Mouse (Mus musculus): ENCODE measurements around the gene 6430571L13Rik. TPM values are rescaled to one million over a fixed set of nuclear protein-coding genes. Genes with fewer than 3 reads are reported as not detected.
"Not testable (repeated sequence)": the region's sequence is repeated elsewhere in the genome, so short reads cannot be mapped to it uniquely, and the experiment has no call there.

The 6430571L13Rik gene
- total RNA-seq, 2 experiments from 2014 or later: not detected

DNA sequence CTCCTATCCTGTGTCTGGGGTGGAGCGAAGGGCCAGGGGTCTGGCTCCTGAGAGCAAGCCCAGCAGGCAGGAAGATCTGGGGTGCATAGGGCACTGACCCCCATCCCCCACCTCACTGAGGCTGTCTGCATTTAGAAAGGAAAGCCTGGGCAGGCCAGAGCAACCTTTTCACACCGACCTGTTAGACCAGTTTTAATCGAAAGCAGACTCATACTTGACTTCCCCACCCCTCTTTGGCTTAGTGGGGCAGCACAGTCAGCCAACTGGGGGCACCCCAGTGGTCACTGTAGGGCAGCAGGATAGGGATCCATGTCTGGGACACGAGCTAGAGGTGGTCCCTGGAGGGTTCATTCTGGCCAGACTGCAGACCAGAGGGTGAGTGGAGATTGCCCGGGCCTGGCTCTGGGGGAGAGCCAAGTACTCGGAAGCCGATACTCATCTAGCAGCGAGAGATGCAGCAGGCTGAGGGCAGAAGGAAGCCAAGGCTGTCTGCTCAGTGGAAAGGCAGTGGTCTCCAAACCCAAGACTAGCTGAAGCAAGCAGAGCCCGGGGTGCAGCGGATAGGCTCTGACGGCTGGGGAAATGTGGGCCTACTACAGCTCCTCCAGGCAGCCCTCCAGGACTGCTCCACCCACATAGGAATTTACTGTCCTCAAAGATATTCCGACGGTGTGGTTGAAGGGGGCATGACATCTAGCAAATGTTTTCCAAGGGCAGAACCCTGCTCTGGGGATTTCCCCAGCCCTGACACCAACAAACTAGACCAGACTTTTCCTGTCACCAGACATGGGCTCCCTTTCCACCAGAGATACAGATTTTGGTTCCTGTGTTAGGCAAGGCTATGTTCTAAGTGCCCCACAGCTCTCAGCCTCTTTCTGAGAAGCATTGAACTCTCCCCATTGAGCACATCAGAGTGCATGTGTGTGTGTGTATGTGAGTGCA is 34.5 kb upstream of the 6430571L13Rik start:
- ATAC-seq (replicated peaks; ENCODE audit: poor library complexity, severe bottlenecking): peak; percentile 45

DNA sequence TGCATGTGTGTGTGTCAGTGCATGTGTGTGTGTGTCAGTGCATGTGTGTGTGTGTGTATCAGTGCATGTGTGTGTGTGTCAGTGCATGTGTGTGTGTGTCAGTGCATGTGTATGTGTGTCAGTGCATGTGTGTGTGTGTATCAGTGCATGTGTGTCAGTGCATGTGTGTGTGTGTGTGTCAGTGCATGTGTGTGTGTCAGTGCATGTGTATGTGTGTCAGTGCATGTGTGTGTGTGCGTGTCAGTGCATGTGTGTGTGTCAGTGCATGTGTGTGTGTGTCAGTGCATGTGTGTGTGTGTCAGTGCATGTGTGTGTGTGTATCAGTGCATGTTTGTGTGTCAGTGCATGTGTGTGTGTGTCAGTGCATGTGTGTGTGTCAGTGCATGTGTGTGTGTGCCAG is 33.7 kb upstream of the 6430571L13Rik start:
- not testable (repeated sequence) for ATAC-seq (replicated peaks; ENCODE audit: poor library complexity, severe bottlenecking)

DNA sequence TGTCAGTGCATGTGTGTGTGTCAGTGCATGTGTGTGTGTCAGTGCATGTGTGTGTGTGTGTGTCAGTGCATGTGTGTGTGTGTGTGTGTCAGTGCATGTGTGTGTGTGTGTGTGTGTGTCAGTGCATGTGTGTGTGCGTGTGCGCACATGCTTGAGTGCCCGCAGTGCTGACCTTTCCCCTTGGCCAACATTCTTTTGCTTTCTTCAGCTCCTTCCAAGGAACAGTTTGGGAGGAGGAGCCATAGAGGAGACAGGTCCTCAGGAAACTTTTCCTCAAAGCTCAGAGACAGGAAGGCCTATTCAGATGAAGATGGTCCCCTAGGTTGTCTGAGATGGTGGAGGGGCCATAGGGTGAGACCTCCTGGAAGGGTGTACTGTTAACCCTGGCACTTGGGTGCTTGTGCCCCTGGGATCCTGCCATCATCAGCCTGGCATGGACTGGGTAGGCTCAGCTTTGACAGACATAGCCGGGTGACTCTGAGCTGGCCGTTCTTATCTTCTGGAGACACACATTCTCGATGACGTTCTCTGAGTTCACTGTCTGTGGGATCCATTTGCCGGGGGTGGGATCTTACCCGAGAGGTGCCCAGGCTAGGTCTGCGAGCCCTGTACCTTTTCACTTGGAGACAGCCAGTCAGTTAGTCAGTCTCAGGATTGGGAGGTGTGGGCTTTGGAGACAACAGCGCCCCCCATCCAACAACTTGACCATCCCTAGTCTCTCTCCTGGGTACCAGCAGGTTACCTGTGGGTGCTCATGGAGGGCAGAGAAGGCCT is 33.1 kb upstream of the 6430571L13Rik start:
- ATAC-seq (replicated peaks; ENCODE audit: poor library complexity, severe bottlenecking): no peak

DNA sequence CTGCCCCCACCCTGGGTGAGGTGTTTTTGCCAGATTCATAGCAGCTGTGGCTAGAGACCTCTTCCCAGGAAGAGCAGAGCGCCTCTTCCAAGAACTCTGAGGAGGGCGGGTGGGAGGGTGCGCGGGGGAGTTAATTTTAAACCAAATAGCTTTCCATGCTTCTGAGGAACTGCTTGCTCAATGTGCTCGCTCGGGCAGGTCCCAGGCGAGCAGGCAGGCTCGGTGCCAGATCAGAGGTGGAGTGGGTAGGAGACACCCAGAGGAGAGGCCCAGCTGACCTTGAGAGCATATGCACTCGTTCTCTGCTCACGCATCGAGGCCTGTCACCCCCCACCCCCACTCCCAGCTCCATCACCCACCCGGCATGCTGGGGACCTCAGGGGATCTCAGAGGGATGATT is 32.5 kb upstream of the 6430571L13Rik start:
- no peak for ATAC-seq (replicated peaks; ENCODE audit: poor library complexity, severe bottlenecking)

DNA sequence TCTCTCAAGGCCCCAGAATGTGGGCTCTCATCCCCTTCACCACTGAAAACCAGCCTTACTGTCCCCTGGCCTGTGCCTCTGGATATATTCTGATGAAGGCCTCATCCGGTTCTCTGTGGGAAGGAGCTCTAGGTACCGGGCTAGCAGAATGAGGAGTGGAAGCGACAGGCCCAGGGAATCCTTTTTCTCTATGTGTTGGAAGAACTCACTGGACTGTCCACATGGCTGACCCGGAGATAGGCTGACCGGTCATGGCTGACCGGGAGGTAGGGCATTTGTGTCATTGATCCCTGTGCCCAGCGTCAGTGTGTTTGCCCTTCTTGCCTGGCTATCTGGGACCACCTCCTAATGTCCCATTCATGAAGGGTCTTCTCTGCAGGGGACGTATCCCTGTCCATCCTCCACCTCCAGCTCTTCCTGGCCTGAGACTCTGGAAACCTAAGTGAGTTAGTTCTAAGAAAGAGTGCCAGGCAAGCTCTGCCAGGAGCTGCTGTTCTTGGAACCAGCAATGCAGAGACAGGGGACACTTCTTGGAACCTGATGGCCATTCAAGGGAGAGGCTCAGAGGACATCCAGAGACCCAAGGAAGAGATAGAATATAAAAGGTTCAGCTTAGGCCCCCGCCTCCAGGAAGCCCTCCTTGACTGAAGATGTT is 31.9 kb upstream of the 6430571L13Rik start:
- ATAC-seq (replicated peaks; ENCODE audit: poor library complexity, severe bottlenecking): no peak

DNA sequence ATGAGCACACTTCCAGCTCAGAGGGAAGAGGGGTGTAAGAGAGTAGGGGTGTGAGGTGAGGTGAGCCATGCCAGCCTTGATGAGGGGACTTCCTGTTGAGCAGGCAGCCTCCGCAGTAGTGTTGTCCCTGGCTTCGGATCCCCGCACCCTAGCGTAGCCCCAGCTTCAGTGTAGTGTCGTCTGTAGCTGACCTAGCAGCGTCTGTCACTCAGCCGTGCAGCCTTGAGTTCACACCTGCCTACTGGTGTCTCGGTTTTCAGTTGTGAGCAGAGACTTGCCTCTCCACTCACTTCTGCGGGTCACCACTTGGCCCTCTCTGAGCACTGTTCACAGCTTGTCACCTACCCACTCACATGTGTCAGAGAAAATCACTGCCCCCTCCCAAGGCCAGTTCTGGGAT is 31.2 kb upstream of the 6430571L13Rik start:
- no peak for ATAC-seq (replicated peaks; ENCODE audit: poor library complexity, severe bottlenecking)

DNA sequence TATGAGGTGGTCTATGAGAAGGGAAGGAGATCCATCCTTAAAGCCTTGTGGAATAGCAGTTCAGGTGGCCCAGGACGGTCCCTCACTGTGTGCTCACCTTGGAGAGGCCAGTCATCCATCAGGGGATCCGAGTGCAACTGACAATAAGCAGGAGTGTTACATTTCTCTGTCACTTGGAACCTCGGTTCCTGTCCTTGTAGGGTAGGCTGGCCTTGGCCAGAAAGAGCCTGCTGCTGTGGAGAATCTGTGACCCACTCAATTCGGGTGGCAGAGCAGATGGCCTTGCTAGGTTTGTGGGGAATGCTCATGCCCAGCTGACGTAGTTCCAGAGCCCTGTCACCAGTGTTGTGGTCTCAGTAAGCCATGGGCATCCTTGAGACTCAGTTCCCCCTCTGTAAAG is 30.8 kb upstream of the 6430571L13Rik start:
- ATAC-seq (replicated peaks; ENCODE audit: poor library complexity, severe bottlenecking): no peak

DNA sequence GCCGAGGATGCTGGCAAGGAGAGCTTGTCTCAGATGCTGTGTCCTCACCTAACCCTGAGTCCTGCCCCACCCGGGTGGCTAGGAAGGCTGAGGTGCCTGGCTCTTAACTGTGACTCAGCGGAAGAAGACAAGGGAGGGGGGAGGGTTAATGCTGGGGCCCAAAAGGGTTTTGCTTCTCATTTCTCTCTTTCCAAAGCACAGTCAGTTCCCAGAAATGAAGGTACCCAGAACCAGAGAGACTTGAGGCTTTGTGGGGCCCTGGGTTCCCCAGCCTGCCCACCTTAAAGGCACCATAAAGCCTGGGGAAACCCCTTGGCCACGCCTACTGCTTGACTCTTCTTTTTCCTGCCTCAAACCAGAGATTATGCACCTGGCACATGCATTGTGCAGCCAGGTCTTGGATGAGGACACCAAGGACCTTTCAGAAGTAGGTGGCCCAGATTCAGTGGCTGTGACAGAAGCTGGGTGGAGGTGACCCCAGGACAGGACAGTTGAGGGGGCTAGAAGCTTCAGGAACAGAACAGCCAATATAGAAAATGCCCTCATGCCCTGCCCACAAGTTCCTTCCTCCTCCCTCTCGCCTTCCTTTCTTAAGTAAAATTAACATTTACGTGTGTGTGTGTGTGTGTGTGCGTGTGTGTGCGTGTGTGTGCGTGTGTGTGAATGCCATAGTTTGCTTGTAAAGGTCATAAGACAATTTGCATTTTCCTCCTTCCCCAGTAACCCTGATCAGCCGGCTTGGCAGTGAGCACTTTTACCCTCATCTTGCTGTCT is 27.4 kb upstream of the 6430571L13Rik start:
- peak; percentile 90 for ATAC-seq (replicated peaks; ENCODE audit: poor library complexity, severe bottlenecking)

DNA sequence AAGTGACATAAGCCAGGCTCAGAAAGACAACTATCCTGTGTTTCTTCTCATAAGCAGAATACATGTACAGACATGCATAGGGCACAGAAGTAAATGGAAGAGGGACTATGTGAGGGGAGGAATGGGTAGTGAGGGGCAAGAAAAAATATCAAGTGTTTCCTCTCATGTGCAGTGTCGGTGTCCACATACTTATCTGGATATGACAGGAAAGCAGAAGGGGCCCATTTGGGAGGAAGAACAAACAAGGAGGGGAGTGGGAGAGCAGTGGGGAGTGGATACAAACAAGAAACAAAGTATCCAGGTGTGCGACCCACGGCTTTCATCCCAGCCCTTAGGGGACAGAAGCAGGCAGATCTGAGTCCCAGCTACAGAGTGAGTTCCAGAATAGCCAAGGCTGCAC is 26.5 kb upstream of the 6430571L13Rik start:
- ATAC-seq (replicated peaks; ENCODE audit: poor library complexity, severe bottlenecking): no peak

DNA sequence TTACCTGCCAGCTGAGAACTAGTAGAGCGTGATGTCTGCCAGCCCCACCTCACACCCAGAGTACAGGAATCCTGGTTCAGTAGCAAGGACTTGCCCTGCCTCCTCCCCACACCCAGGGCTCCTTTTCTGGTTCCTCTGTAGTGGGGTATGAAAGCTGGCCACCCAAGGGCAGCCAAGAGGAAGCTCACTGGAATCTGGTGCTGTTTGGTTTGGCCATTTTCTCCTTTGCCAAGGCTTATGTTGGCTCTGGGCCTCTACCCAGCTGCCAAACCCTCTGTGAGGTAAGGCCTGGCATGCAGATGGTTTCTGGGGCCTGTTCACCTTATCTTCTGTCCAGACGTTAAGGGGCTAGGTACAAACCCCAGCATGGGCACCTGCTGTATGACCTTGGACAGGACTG is 24.6 kb upstream of the 6430571L13Rik start:
- no peak for ATAC-seq (replicated peaks; ENCODE audit: poor library complexity, severe bottlenecking)

DNA sequence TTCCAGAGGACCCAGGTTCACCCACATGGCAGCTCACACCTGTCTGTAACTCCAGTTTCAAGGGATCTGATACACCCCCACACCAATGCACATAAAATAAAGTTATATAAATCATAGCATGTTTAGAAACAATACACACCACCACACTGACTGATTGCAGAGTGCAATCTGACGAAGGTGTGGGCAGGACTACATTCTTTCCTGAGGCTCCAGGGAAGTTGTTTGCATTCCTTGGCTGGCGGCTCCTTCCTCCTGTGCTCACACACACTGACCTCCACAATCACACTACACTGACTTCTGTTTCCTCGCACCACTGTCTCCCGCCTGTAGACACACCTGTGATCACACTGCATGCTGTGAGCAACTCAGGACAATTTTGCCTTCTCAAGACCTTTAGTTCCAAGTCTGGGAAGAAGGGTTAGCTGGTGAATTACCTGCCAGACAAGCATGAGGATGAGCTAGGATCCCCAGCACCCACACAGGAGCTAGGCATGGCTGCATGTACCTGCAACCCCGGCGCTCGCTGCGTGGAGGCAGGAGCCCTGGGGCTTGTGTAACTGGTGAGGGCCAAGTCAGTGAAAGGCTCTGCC is 17.8 kb upstream of the 6430571L13Rik start:
- no peak for ATAC-seq (replicated peaks; ENCODE audit: poor library complexity, severe bottlenecking)

DNA sequence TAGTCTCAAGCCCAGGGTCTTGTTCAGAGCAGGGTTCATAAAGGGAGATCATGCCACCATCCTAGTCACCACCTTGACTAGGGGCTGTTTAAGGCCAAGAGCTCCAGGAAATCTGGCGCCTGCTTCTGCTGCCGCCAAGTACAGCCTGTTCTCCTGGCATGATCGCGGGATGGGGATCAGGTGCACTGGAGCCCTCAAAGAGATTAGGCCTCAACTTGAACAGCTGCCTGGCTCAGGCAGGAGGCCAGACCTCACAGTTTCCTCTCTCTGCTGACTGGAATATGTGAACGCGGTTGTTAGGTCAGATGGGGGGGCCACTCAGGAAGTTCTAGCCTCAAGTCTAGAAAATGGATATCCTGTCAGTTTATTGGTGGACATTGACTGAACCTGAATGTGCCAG is 16.8 kb upstream of the 6430571L13Rik start:
- peak; percentile 55 for ATAC-seq (replicated peaks; ENCODE audit: poor library complexity, severe bottlenecking)

DNA sequence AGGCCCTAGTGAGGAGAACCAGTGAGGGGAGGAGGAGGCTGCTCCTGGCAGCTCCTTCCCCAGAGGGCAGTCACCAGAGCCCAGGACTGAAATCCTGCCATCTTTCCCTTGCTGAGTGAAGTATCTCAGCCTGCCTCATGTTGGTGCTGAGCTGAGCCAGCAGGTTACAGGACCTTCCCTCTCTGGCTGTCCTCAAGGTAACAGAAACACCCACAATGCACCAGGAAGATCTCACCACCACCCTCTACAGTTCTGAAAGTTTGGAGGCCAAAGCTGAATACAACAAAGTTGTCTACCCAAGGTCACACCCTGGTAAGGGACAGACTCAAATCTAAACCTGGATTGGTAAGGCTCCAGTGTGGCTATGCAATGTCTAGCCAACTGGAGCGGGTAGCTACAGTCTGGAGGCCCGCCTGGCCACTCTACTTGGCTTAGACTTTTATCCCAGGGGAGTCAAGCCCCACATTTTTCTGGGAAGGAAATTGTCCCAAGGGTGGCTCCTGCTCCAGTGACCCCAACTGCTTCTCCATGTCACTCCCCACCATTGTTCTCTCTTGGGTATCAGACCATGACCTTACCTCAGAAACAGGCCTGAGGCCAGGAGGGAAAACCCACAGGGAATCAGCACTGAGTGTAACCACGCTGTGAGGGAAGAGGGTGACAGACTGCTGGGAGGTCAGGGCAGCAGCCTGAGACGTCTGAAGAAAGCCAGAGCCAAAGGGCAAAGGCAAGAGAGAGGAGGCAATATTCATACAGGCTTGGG is 15.4 kb upstream of the 6430571L13Rik start:
- ATAC-seq (replicated peaks; ENCODE audit: poor library complexity, severe bottlenecking): no peak

DNA sequence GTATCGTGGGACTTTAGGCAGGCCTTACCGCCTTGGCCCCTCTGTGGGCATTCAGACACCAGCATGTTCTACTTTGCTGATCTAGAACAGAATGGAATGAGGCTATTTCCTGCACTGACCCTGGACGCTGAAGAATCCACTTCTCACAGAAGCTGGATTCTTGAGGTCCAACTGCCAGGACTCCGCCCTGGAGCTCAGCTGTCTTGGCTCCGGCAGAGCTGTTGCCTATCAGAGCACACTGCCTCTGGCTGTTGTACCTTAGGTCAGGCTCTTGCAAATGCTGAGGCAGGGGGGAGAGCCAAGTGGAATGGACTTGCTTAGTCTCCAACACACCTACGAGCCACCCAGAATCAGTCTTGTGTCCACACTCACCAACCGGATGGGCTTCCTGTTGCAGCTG is 14.5 kb upstream of the 6430571L13Rik start:
- no peak for ATAC-seq (replicated peaks; ENCODE audit: poor library complexity, severe bottlenecking)

DNA sequence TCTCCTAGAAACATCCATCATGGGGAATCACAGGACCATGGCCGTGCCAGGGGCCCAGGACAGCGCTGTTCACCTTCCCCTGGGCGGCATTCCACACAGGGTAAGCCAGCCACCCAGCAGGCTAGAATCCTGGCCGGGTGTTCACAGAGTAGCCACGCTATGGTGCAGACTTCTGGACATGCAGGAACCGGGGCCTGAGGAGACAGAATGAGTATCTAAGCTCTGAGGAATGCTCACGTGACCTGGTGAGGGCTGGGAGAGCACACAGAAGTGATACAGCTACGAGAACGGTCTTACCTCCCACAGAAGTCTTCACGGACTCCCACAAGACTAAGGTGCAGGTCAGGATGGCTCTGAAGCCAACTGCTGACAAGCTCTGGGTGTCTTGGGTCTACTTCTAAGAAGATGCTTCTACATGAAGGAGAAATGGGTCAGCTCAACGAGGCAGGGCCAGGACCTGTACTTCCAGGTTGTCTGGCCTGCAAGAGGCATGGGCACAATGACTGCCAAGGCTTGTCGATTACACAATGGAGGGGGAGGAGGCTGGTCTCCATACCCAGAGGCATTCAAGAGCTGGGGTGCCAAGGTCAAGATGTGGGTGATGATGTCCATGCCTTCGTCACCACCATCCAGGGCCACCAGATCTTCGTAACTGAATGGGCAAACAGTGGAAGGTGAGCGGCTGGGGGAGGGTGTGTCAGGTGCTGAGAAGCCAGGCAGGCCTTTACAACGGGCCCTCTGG is 12.4 kb upstream of the 6430571L13Rik start:
- no peak for ATAC-seq (replicated peaks; ENCODE audit: poor library complexity, severe bottlenecking)

DNA sequence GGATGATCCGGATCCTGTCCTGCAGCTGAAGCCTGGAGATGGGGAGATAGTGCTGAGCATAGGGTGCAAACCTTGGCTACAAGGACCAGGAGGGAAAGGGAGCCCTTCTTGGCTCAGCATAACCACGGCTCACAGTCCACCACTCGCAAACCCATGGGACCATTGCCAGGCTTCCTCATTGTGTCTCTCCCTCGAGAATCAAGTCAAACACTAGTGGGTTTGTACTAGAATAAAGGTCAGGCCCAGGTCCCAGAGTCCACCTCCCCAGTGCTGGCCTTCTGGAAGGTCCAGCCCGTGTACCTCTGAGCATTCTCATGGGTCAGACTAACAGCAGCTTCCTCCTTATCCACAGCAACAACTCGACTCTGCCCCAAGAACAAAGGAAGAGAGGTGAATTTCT is 9.6 kb upstream of the 6430571L13Rik start:
- ATAC-seq (replicated peaks; ENCODE audit: poor library complexity, severe bottlenecking): no peak

DNA sequence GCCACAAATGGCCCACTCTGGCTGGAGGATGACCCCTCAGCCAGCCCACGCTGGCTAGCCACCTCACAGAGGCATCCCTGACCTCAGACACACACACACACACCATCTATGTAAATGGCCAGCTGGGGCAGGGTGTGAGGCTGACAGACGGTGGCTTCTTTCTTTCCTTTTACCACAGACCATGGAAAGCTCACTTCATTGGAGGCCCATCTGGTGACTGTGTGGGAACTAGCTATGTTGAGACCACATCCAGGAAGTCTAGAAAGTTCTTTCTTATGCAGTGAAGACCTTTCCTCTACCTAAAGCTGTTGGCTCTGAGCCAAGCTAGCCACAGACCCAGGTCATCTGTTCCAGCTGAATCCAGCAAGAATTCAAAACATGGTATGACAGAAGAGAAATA is 6.7 kb upstream of the 6430571L13Rik start:
- no peak for ATAC-seq (replicated peaks; ENCODE audit: poor library complexity, severe bottlenecking)

DNA sequence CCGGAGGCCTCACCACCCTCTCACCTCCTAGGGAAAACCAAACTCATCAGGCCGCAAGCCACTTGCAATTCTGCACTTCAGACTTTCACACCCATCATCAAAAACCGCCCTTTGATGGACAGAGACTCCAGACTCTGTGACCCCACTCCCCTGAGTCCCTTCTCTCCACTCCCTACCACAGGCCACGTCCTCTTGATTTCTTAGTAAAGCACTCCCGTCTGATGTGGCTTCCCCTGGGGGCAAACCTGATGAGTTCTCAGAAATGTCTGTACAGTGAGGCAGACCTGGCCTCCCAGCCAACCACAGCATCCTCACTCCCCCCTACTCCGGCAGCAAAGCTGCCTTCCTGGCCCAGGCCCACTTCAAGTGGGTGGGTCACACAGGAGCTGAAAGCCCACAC is 6.0 kb upstream of the 6430571L13Rik start:
- no peak for ATAC-seq (replicated peaks; ENCODE audit: poor library complexity, severe bottlenecking)

All from granulocyte monocyte progenitor cell, adult 5-6 weeks (primary cell).